Mouse (Mus musculus): Measurements from ENCODE around the gene Hspa1l. TPM values are rescaled to one million over a fixed set of nuclear protein-coding genes. Genes with fewer than 3 reads are reported as not detected.
"Not testable (repeated sequence)": the region's sequence is repeated elsewhere in the genome, so short reads cannot be mapped to it uniquely, and the experiment has no call there.

Hspa1l gene
- polyA plus RNA-seq, 1 experiment: 0.04 TPM

DNA sequence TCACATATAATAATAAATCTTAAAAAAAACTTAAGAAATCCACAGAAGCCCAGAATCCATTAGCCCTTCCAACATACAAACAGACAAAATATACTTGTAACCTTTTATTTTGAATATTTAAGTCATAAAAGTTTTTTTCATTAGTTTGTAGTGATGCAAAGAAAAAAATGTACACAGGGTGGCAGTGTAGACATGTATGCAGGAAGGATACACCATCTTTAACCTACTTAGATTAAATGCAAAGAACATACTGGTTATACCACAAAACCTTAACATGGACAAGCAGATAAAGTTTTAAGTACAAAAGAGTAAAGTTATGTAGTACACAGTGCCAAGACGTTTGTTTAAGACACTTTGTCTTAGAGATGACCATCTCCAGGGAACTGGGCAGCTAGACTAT lies 16.2 kb upstream of the Hspa1l start:
- Histone ChIP-seq H3K36me3 (ENCODE audit: control insufficient read depth) (peaks cover 2% of the 10 kb centered on the region), H3K9me3 (ENCODE audit: control insufficient read depth, low read length) (peaks cover 2% of the 10 kb centered on the region; the same call in 1 of the 2 replicates), H3K4me1 (ENCODE audit: control insufficient read depth) (peaks cover 25% of the 10 kb centered on the region), H3K4me3 (replicated peaks) (no peak overlapping the region), H3K27me3 (ENCODE audit: control insufficient read depth) (peaks cover 51% of the 10 kb centered on the region)
- TF ChIP-seq TAL1 (IDR thresholded peaks at IDR 0.05; ENCODE audit: low read length): no peak

- H3K9me3 ChIP-seq (ENCODE audit: control insufficient read depth, low read length); H3K36me3 ChIP-seq (ENCODE audit: control insufficient read depth); H3K4me3 ChIP-seq (replicated peaks): not testable (repeated sequence)
- H3K4me1 ChIP-seq (ENCODE audit: control insufficient read depth): peaks cover 16% of the 10 kb centered on the region
- H3K27me3 ChIP-seq (ENCODE audit: control insufficient read depth): peaks cover 60% of the 10 kb centered on the region
These were observed 15.2 kb upstream of the Hspa1l start for GRCm38 (mm10) chr17:34957291-34957690.

GRCm38 (mm10) chr17:34957966-34958365 lies 14.5 kb upstream of the Hspa1l start:
- Histone ChIP-seq H3K27me3 (ENCODE audit: control insufficient read depth) (peaks cover 67% of the 10 kb centered on the region), H3K4me1 (ENCODE audit: control insufficient read depth) (peaks cover 12% of the 10 kb centered on the region)
- not testable (repeated sequence) for H3K9me3 ChIP-seq (ENCODE audit: control insufficient read depth, low read length); H3K36me3 ChIP-seq (ENCODE audit: control insufficient read depth); H3K4me3 ChIP-seq (replicated peaks)

GRCm38 (mm10) chr17:34958734-34959129 lies 13.8 kb upstream of the Hspa1l start:
- peaks cover 74% of the 10 kb centered on the region for H3K27me3 ChIP-seq (ENCODE audit: control insufficient read depth)
- H3K4me1 ChIP-seq (ENCODE audit: control insufficient read depth): peaks cover 12% of the 10 kb centered on the region

GRCm38 (mm10) chr17:34959130-34959778 lies 13.2 kb upstream of the Hspa1l start, which contains the start of gene Hspa1b:
Hspa1b (minus strand) TSS chr17:34959238.
- not testable (repeated sequence) for H3K36me3 ChIP-seq (ENCODE audit: control insufficient read depth); H3K9me3 ChIP-seq (ENCODE audit: control insufficient read depth, low read length)
- Histone ChIP-seq H3K4me1 (ENCODE audit: control insufficient read depth) (peaks cover 12% of the 10 kb centered on the region), H3K27me3 (ENCODE audit: control insufficient read depth) (peaks cover 77% of the 10 kb centered on the region), H3K4me3 (replicated peaks) (peak within 1 kb of the TSS; percentile 56)

More at GRCm38 (mm10) chr17:34958734-34959129, 13.8 kb upstream of the Hspa1l start:
- H3K9me3 ChIP-seq (ENCODE audit: control insufficient read depth, low read length); H3K36me3 ChIP-seq (ENCODE audit: control insufficient read depth): not testable (repeated sequence)
- peak overlapping the region; percentile 47 for H3K4me3 ChIP-seq (replicated peaks)

DNA sequence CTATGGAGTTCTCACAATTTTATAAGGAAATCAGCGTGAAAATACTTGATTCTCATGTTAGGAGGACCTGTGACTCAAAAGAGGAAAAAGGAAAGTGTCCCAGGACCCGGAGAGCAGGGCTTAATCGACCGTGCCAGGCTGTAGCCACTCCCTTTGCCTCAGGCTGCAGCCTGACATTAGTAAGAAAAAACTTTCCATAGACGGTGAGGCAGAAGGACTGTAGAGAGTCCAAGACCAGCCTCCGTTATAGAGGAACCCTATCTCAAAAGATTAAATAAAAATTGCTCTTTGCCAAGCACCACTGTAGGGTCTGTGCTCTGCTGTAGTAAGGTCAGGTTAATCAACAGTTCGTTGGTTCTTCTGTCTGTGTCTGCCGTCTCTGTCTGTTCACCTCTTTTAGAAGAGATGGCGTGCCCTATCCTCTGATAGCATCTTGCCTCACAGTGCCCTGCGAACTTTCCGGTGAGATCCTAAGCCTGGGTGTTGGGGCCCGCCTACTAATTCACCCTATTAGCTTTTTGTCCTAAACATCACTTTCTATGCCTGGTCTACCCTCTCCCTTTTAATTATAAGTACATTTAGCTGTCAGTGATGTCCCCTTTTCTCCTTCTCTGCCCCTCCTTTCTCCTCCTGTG lies 12.5 kb upstream of the Hspa1l start:
- Histone ChIP-seq H3K9me3 (ENCODE audit: control insufficient read depth, low read length) (peaks cover 2% of the 10 kb centered on the region; the same call in 1 of the 2 replicates), H3K4me1 (ENCODE audit: control insufficient read depth) (peaks cover 12% of the 10 kb centered on the region), H3K36me3 (ENCODE audit: control insufficient read depth) (no peaks in the 10 kb centered on the region), H3K4me3 (replicated peaks) (peak overlapping the region; percentile 56), H3K27me3 (ENCODE audit: control insufficient read depth) (peaks cover 84% of the 10 kb centered on the region)
- TF ChIP-seq TAL1 (IDR thresholded peaks at IDR 0.05; ENCODE audit: low read length) (no peak), GATA1 (IDR thresholded peaks at IDR 0.05; ENCODE audit: low read length) (no peak)

GRCm38 (mm10) chr17:34960702-34961493 lies 11.6 kb upstream of the Hspa1l start:
- TF ChIP-seq TAL1 (IDR thresholded peaks at IDR 0.05; ENCODE audit: low read length) (no peak), GATA1 (IDR thresholded peaks at IDR 0.05; ENCODE audit: low read length) (no peak)
- H3K36me3 ChIP-seq (ENCODE audit: control insufficient read depth): no peaks in the 10 kb centered on the region
- H3K4me3 ChIP-seq (replicated peaks): no peak overlapping the region
- H3K4me1 ChIP-seq (ENCODE audit: control insufficient read depth): peaks cover 12% of the 10 kb centered on the region
- peaks cover 87% of the 10 kb centered on the region for H3K27me3 ChIP-seq (ENCODE audit: control insufficient read depth)
- peaks cover 2% of the 10 kb centered on the region; the same call in 1 of the 2 replicates for H3K9me3 ChIP-seq (ENCODE audit: control insufficient read depth, low read length)

- peaks cover 82% of the 10 kb centered on the region for H3K27me3 ChIP-seq (ENCODE audit: control insufficient read depth)
- TF ChIP-seq GATA1 (IDR thresholded peaks at IDR 0.05; ENCODE audit: low read length): no peak
These were observed 10.4 kb upstream of the Hspa1l start for GRCm38 (mm10) chr17:34962125-34962524.

DNA sequence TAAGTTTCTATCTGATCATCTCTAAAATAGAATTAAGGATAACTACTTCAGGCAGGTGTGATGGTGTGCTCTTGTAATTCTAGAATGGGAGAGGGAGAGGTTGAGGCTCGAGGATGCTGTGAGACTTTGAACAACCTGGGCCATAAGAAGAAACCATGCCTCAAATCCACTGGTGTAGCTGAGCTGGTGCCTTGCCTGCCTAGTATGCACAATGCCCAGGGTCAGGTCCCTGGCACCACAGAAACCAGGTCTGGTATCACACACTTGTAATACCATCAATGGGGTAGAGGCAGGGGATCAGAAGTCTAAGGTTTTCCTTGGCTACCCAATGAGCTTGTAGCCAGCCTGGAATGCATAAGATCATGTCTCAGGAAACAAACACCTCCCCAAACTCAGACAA lies 9.7 kb upstream of the Hspa1l start:
- TF ChIP-seq GATA1 (IDR thresholded peaks at IDR 0.05; ENCODE audit: low read length) (no peak), TAL1 (IDR thresholded peaks at IDR 0.05; ENCODE audit: low read length) (no peak)
- no peaks in the 10 kb centered on the region for H3K36me3 ChIP-seq (ENCODE audit: control insufficient read depth)
- no peaks in the 10 kb centered on the region; the same call in 1 of the 2 replicates for H3K9me3 ChIP-seq (ENCODE audit: control insufficient read depth, low read length)
- peaks cover 84% of the 10 kb centered on the region for H3K27me3 ChIP-seq (ENCODE audit: control insufficient read depth)
- peaks cover 12% of the 10 kb centered on the region for H3K4me1 ChIP-seq (ENCODE audit: control insufficient read depth)
- no peak overlapping the region for H3K4me3 ChIP-seq (replicated peaks)

More at GRCm38 (mm10) chr17:34962125-34962524, 10.4 kb upstream of the Hspa1l start:
- no peak overlapping the region for H3K4me3 ChIP-seq (replicated peaks)
- H3K4me1 ChIP-seq (ENCODE audit: control insufficient read depth): peaks cover 12% of the 10 kb centered on the region
- peaks cover 2% of the 10 kb centered on the region; the same call in 1 of the 2 replicates for H3K9me3 ChIP-seq (ENCODE audit: control insufficient read depth, low read length)
- no peaks in the 10 kb centered on the region for H3K36me3 ChIP-seq (ENCODE audit: control insufficient read depth)

Data from erythroblast, embryonic 14.5 days (primary cell).